Comparison of ENCODE assay signal across 8 mouse cellular contexts in genomic region chr7:63445346-63445700, GRCm38 (mm10). TPM values are rescaled to one million over a fixed set of nuclear protein-coding genes. Genes with fewer than 3 reads are reported as not detected.
DNase-seq lines count a peak whose midpoint lies in the region; ATAC-seq lines count a peak whose summit lies in the region.

No protein-coding gene starts in this region.

- peaks cover 27% of the 10 kb centered on the region for H3K27me3 ChIP-seq in liver, embryonic 11.5 days (replicated peaks; ENCODE audit: control insufficient read depth, insufficient read depth, low read length)
- H3K27me3 ChIP-seq in intestine, embryonic 15.5 days (replicated peaks) = peaks cover 9% of the 10 kb centered on the region
- no peaks in the 10 kb centered on the region for H3K27me3 ChIP-seq in neural tube, embryonic 14.5 days (ENCODE audit: control insufficient read depth, insufficient read depth, low read length)

- peak; percentile 54 for ATAC-seq in cerebellum, adult (ENCODE audit: insufficient number of reproducible peaks, low FRiP score, low TSS enrichment)
- no peak for ATAC-seq in liver, embryonic 11.5 days (replicated peaks; ENCODE audit: low FRiP score)
- no peak for ATAC-seq in intestine, embryonic 15.5 days
- ATAC-seq in neural tube, embryonic 14.5 days (ENCODE audit: low read depth) = no peak; the same call in 1 of the 2 replicates
- no peak for ATAC-seq in activated CD4-positive, CD25-positive, alpha-beta regulatory T cell, adult 4 months

- H3K4me1 ChIP-seq in liver, embryonic 11.5 days (replicated peaks; ENCODE audit: control insufficient read depth, insufficient read depth, low read length) = no peaks in the 10 kb centered on the region
- H3K4me1 ChIP-seq in intestine, embryonic 15.5 days (replicated peaks) = peaks cover 4% of the 10 kb centered on the region; the same call in 1 of the 2 replicates
- H3K4me1 ChIP-seq in neural tube, embryonic 14.5 days (ENCODE audit: control insufficient read depth, insufficient read depth, low read length) = peaks cover 6% of the 10 kb centered on the region; the same call in 1 of the 2 replicates

- no peak for DNase-seq in cerebellum, adult 11 months
- no peak for DNase-seq in liver, embryonic 11.5 days (ENCODE audit: low spot score)
- no peak for DNase-seq in liver
- no peak for DNase-seq in left cerebral cortex, adult 11 months (ENCODE audit: low spot score)

- H3K9me3 ChIP-seq in liver, embryonic 11.5 days (ENCODE audit: control insufficient read depth, low read length) = no peaks in the 10 kb centered on the region
- H3K9me3 ChIP-seq in intestine, embryonic 15.5 days = no peaks in the 10 kb centered on the region
- no peaks in the 10 kb centered on the region for H3K9me3 ChIP-seq in neural tube, embryonic 14.5 days (ENCODE audit: control insufficient read depth, low read length)

- H3K9ac ChIP-seq in liver, embryonic 11.5 days (ENCODE audit: low read depth, low read length) = no peak overlapping the region
- H3K9ac ChIP-seq in intestine, embryonic 15.5 days = peak overlapping the region; percentile 47
- H3K9ac ChIP-seq in neural tube, embryonic 14.5 days (replicated peaks; ENCODE audit: low read depth, low read length) = peak overlapping the region; percentile 82

- H3K27ac ChIP-seq in liver, embryonic 11.5 days (ENCODE audit: low read depth, low read length) = no peak overlapping the region
- H3K27ac ChIP-seq in intestine, embryonic 15.5 days = no peak overlapping the region
- peak overlapping the region; percentile 87 for H3K27ac ChIP-seq in neural tube, embryonic 14.5 days (ENCODE audit: low read depth, low read length)

- no peaks in the 10 kb centered on the region for H3K36me3 ChIP-seq in liver, embryonic 11.5 days (ENCODE audit: control insufficient read depth, insufficient read depth, low read length)
- H3K36me3 ChIP-seq in intestine, embryonic 15.5 days = no peaks in the 10 kb centered on the region
- no peaks in the 10 kb centered on the region for H3K36me3 ChIP-seq in neural tube, embryonic 14.5 days (ENCODE audit: control insufficient read depth, insufficient read depth, low read length)

- H3K4me2 ChIP-seq in liver, embryonic 11.5 days = peak overlapping the region; percentile 76
- peak overlapping the region; percentile 98 for H3K4me2 ChIP-seq in intestine, embryonic 15.5 days (replicated peaks)
- H3K4me2 ChIP-seq in neural tube, embryonic 14.5 days (ENCODE audit: low read depth, low read length) = peak overlapping the region; percentile 67

- 26% methylated on average over 10 of the region's 10 CpGs for WGBS in liver, embryonic 11.5 days
- 22% methylated on average over 10 of the region's 10 CpGs for WGBS in intestine, embryonic 15.5 days
- WGBS in neural tube, embryonic 14.5 days = 19% methylated on average over 10 of the region's 10 CpGs

- H3K4me3 ChIP-seq in liver, embryonic 11.5 days (ENCODE audit: low read depth, low read length) = peak overlapping the region; percentile 52
- H3K4me3 ChIP-seq in intestine, embryonic 15.5 days (replicated peaks) = peak overlapping the region; percentile 58
- peak overlapping the region; percentile 76 for H3K4me3 ChIP-seq in neural tube, embryonic 14.5 days (ENCODE audit: low read depth, low read length)

RNA-seq across cellular contexts. Expression of gene Otud7a, which starts 0.8 kb away (rescaled TPM):
- 0.07 and 0.29 TPM in 2 replicates for polyA plus RNA-seq in liver, embryonic 11.5 days (2014; fragmentation: Nextera tagmentation; extraction: Ambion mirVana)
- 0.35 and 0.77 TPM in 2 replicates for polyA plus RNA-seq in intestine, embryonic 15.5 days (2015; fragmentation: Nextera tagmentation; extraction: Ambion mirVana)
- 3.7 and 6.0 TPM in 2 replicates for polyA plus RNA-seq in neural tube, embryonic 14.5 days (2014; fragmentation: Nextera tagmentation; extraction: Ambion mirVana)
- polyA plus RNA-seq in activated CD4-positive, CD25-positive, alpha-beta regulatory T cell, adult 4 months (2017; shearing (Covaris generic)) = not detected
